Mouse (Mus musculus) gastrocnemius, adult 2 months (tissue): ENCODE data around the gene E130208F15Rik. TPM values are rescaled to one million over a fixed set of nuclear protein-coding genes. Genes with fewer than 3 reads are reported as not detected.

Source experiments
- DNase-seq: peaks from one replicate; pipeline ENCODE4 v3.0.0; 2022
- H3K27ac ChIP-seq: fragments of 200-600 bp; 2 replicates; pipeline ENCODE4 v1.8.1; 2022; ENCODE audit warnings: mild to moderate bottlenecking
- H3K4me3 ChIP-seq: fragments of 200-600 bp; 2 replicates; pipeline ENCODE4 v1.8.1; 2022; ENCODE audit warnings: mild to moderate bottlenecking, moderate library complexity
- CTCF ChIP-seq: fragments of 200-600 bp; IDR thresholded peaks from 2 replicates; pipeline ENCODE4 v1.8.1; 2022; ENCODE audit warnings: antibody characterized with exemption, mild to moderate bottlenecking, moderate library complexity
- intact Hi-C: fragments of 180-260 bp; cut with DNase I; formaldehyde crosslinking; loops from one replicate; pipeline ENCODE4 v1.15.1; 2025
- long read RNA-seq, 2 experiments: library from polyadenylated mRNA; stranded (forward); transcript quantifications; one replicate each; pipeline ENCODE4 v2.0.0; 2021
- total RNA-seq, 2 experiments: library from RNA; stranded (reverse); gene quantifications; 2 replicates each; pipeline ENCODE4 v1.2.3; 2021

The E130208F15Rik gene
- total RNA-seq, result under 1 TPM; 0.36 to 0.42 TPM
- long read RNA-seq, experiment 1, partial matches to known transcripts, result 0 of 1 reads
- long read RNA-seq, experiment 1, other reads (novel, unspliced or antisense), result 0 of 1 reads
- long read RNA-seq, experiment 2, result 0 reads

DNA sequence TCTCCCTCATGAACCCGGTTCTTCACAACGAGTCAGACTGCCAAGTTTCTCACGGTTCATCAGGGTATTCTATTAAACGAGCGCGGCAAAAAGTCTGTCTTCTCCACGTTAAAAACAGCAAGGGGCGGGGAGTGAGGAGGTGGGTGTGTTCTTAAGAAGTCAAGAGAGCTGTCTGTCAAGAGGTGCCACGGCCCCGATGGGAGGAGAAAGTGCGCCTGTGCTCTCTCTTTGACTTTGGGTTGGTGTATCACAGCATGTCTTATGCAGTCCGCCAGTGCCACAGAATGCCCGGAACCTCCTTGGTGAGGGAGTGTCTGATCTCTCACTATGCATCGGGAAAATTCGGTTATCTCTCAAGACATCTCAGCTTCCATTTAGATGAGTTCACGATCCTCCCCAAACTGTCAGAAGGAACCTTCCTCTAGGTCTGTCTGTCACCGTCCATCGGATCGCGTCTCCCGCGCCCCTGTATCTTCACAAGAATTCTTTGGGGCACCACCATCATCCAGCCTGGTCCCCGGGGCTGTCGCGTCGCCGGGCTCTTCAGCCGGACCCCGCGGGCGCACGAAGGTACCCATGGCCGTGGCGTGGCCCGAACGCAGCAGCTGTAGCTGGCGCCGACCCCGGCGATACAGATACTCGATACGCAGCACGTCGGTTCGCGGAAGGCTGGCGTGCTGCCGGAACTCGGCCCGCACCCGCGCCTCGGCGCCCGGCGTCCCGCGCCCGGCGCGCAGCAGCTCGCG, at the start of gene E130208F15Rik:
TSS of gene E130208F15Rik (plus strand) at position 202 of the 746 bp plus-strand sequence.
- H3K27ac ChIP-seq, result peak within 1 kb of the TSS; percentile 95
- TF ChIP-seq CTCF, result no peak
- H3K4me3 ChIP-seq, result peak within 1 kb of the TSS; percentile 98
- intact Hi-C loops, result loop anchor here (2.0 kb wide), 1 partner anchor 407 kb away; the partner anchor contains the start of gene Tmem147
- peak; percentile 76 for DNase-seq

DNA sequence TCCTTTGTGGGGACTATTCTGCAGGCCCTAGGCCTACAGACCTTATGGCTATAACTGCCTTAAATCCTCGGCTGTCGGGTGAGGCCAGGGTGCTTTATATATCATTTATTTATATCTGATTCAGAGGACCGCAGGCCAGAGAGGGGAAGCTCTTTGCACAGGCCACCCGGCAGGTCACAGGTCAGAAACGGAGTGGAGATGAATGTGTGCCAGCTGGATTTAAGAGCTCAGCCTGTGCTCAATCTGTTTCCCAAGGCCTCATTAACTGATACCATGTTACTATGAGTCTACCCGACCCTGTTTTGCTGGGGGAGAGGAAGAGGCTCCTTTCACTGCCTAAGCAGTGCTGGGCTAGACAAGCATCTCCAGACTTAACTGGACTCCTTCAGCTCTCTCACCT, 47.2 kb upstream of the E130208F15Rik start:
- no peak for TF ChIP-seq CTCF
- Histone ChIP-seq H3K4me3 (no peak overlapping the region), H3K27ac (peak overlapping the region; percentile 38; the same call in 1 of the 2 replicates)
- intact Hi-C loops, result no loop called here
- DNase-seq, result no peak

DNA sequence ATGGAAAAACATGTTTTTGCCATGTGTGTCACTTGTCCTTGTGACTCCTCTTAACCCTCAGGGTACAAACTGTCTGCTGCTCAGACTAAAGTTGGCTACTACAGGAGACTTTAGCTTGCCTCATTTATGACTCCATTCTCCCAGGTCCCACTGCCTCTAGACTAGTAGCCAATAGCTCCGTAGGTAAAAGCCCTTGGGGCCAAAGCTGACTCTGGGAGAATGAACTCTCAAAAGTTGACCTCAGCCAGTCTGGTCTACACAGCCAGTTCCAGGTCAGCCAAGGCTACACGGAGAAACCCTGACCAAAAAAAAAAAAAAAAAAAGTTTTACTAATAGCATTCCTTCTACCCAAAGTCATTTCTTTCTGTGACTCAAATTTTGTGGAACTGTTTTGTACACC, 42.6 kb upstream of the E130208F15Rik start:
- H3K4me3 ChIP-seq, result no peak overlapping the region
- intact Hi-C loops, result no loop called here
- no peak for TF ChIP-seq CTCF
- H3K27ac ChIP-seq, result 0 out of 2 replicates have a peak overlapping the region, but pooled peaks have one; percentile 93
- no peak for DNase-seq

DNA sequence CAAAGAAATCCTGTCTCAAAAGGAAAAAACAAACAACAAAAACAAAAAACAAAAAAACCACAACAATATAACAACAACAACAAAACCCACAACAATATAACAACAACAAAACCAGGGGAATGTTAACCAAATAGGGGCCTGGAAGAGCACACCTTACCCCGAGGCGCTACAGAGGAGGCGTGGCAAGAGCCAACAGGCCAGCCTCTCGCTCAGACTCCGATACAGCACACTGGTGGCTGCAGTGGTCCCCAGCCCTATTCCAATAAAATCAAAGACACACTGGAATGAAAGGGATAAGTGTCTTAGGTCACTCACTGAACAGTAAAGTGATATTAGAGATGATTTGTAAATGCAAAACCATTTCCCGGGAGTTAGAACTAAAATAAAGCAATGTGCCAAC, 42.0 kb upstream of the E130208F15Rik start:
- TF ChIP-seq CTCF, result no peak
- intact Hi-C loops, result no loop called here
- Histone ChIP-seq H3K4me3 (peak overlapping the region; percentile 84), H3K27ac (peak overlapping the region; percentile 93)
- no peak for DNase-seq

DNA sequence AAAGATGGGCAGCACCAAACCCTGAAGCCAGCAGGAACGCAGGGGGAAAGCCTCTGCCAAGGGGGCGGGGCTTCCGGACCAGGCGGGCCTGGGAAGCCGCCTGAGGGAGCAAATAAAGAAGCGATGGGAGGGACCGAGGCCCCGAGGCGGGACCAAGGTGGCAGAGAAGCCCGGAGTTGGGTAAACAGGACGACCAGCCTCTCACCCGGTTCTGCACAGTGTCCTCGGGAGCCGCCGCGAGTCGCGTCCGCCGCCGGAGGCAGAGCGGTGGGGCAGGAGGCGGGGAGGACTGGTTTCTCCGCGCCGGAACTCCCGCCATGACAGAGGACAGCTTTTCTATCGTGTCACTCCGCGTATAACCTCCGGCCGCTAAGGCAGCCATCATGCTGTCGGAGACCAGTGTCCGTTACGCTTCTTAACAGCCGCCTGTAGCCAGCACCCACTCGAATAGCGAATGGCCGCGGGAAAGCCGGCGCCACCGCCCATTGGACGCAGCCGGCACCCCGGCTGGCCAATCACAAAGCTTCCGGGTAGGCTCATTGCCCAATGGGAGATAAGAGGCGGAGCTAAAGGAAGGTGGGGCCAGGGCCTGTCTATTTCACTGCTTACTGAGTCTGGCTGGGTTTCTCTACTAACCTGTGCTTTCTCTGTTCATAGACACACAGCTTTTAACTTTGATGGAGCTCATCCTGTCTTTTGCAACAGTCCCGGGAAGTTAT, 41.4 kb upstream of the E130208F15Rik start, which contains the start of the genes Thap8 and Wdr62:
TSS of gene Thap8 (plus strand) at position 144 of the 719 bp plus-strand sequence.
TSS of gene Wdr62 (minus strand) at position 469 of the 719 bp plus-strand sequence.
- no peak for TF ChIP-seq CTCF
- intact Hi-C loops, result loop anchor here (1.0 kb wide), 1 partner anchor 48 kb away; the partner anchor contains the start of gene Tbcb
- peak within 1 kb of the TSS; percentile 84 for H3K4me3 ChIP-seq
- H3K27ac ChIP-seq, result peak within 1 kb of the TSS; percentile 93
- DNase-seq, result peak; percentile 95

DNA sequence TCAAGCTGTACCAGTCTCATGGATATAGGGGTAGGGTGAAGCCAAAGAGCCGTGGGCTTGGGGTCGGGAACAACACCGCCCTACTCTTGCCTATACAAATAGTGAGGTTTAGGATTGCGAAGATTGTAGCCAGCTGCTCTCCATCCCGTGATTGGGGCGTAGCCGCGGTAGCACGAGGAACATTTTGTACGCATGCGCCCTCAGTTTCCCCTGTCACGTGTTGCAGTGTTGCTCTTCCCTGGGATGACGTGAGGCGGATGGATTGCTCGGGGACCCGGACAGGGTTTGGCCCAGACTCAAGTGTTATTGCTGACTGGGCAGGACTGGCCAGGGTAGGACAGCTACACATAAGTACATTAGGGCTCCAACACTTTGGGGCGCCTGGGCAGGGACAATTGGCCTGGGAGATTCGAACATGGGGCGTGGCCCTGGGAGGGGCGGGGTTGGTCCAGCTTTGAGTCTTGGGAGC, 40.8 kb upstream of the E130208F15Rik start:
- TF ChIP-seq CTCF, result no peak
- intact Hi-C loops, result loop anchor here (1.0 kb wide), 1 partner anchor 48 kb away; the partner anchor contains the start of gene Tbcb
- H3K4me3 ChIP-seq, result peak overlapping the region; percentile 84
- H3K27ac ChIP-seq, result peak overlapping the region; percentile 93
- DNase-seq, result peak; percentile 90

DNA sequence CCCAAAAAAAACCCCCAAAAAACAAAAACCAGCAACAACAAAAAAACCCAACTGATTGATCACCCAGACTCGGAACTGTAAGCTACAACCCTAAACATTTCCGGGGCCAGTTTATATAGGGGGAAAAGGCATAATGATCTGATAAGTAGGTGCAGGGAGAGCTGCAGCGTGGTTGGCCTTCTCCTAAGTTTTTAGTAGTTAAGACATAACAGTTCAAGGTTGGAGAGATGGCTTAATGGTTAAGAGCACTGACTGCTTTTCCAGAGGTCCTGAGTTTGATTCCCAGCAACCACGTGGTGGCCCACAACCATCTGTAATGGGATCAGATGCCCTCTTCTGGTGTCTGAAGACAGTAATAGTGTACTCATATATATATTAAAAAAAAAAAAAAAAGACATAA, 40.0 kb upstream of the E130208F15Rik start:
- no peak for DNase-seq
- intact Hi-C loops, result no loop called here
- no peak for TF ChIP-seq CTCF
- Histone ChIP-seq H3K27ac (peak overlapping the region; percentile 93), H3K4me3 (no peak overlapping the region)

DNA sequence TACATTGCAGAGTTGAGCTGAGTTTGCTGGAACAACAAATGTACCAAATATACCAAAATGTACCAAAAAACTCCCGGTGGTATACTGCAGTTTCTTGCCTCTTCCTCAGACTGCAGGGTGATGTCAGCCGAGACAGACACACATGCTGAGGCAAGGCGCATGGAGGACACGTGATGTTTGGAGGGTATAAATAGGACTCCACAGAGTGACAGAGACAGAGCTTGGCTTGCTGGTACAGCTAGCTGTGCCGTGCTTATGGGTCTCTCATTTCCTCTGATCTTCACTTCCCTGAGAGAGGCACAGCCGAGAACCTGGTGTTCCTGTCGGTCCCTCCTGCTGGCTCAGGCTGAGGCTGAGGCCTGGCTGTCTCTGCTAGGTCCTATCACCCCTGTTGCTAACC, 38.8 kb upstream of the E130208F15Rik start:
- Histone ChIP-seq H3K27ac (peak overlapping the region; percentile 70), H3K4me3 (peak overlapping the region; percentile 13)
- DNase-seq, result peak; percentile 59
- no peak for TF ChIP-seq CTCF
- intact Hi-C loops, result no loop called here

DNA sequence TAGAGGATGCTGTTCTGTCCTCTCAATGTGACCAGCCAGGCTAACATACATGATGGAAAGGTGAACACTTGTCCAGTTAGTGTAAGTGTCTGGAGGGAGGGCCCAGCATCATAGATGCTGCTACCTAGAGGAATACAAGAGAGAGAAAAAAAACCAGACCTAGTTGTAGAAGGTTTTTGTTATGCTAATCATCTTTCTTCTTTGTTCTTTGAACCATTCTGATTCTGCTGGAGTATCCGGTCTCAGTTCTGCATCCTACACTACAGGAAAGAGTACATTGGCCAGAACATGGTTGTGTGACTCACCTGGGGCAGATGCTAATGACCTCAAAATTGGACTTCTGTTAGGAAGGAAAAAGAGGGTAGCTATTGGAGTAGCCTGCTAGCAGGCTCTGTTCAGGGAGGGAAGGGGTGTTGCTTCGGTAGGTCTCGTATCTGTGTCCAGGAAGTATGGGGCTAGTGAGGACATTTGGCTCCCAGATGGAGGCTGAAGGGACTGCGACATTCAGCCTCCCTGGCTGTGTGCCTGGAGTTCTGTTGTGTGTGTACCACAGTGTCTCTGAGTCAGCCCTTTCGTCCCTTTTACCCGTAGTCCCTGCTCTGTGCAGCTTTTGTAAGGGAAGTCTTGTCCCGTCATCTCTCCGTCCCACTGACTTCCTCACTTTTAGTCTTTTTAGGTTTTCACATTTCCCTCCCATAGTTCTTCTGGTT, 34.7 kb upstream of the E130208F15Rik start:
- Histone ChIP-seq H3K27ac (no peak overlapping the region), H3K4me3 (no peak overlapping the region)
- intact Hi-C loops, result no loop called here
- no peak for TF ChIP-seq CTCF
- peak; percentile 46 for DNase-seq

DNA sequence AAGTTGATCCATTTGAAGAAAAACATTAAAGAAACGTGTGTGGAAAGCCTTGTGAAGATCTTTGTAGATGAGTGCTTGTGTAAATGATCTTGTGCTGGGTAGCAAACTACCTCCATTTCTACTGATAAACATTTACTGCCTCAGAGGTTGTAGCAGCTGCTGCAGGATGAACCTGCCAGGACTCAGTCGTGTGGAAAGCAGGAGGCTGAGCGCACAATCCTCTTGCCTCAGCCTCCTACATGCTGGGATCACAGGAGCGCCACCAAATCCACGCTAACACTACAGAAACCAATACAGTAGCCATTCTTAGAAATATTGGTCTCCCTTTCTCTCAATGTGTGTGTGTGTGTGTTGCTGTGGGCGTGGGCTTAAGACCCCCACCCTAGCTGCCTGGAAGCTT, 33.5 kb upstream of the E130208F15Rik start:
- no peak for DNase-seq
- H3K4me3 ChIP-seq, result no peak overlapping the region
- intact Hi-C loops, result no loop called here
- no peak for TF ChIP-seq CTCF
- no peak overlapping the region for H3K27ac ChIP-seq

DNA sequence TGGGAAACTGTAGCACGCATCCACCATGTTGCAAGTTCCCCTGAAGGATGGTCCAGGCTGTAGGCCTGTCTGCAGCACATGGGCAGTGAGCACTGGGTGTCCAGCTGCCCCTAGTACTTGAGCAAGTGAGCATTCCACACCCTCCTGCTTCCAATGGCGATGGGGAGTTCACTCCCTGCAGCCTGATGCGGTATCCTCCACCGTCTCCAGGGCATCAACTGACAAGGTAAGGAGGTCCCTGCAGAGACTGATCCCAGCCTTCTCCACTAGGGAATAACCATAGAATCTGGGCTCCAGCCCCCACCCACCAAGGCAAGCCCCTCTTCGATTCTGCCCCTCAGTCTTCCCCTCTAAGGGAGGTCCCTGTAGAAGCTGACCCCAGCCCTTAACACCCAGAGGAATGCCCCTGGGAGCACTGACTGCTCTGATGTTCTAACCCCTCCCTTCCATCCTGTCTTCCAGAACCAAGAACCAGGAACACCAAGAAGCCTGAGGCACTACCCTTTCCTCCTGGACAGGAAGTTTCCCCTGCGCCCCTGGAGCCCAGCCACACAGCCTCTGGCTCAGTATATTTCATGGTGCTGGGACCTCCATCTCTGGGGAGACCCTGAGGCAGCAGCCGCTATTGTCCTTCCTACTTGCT, 32.3 kb upstream of the E130208F15Rik start:
- Histone ChIP-seq H3K27ac (no peak overlapping the region), H3K4me3 (no peak overlapping the region)
- no peak for DNase-seq
- intact Hi-C loops, result no loop called here
- no peak for TF ChIP-seq CTCF
